Mouse (Mus musculus) layer of hippocampus, adult 18-20 months (tissue): Measurements from ENCODE around the gene Mapk6. TPM values are rescaled to one million over a fixed set of nuclear protein-coding genes. Genes with fewer than 3 reads are reported as not detected.
"Not testable (repeated sequence)": the region's sequence is repeated elsewhere in the genome, so short reads cannot be mapped to it uniquely, and the experiment has no call there.

Experiments
- DNase-seq, 2 experiments: peaks; one replicate each; pipeline ENCODE4 v3.0.0; 2022; ENCODE audit warnings: low spot score in 2 of 2
- long read RNA-seq: library from polyadenylated mRNA; stranded (forward); transcript quantifications from one replicate; pipeline ENCODE4 v2.0.0, GENCODE M21; 2021
- total RNA-seq, 2 experiments: library from RNA; stranded (reverse); gene quantifications; 2 replicates each; pipeline ENCODE4 v1.2.3; 2021

Gene Mapk6
- total RNA-seq: 10 to 100 TPM; 25.4 to 27.0 TPM
- long read RNA-seq, full-length matches to known transcripts: 17 of 28 reads
- long read RNA-seq, partial matches to known transcripts: 8 of 28 reads
- long read RNA-seq, other reads (novel, unspliced or antisense): 3 of 28 reads

DNA sequence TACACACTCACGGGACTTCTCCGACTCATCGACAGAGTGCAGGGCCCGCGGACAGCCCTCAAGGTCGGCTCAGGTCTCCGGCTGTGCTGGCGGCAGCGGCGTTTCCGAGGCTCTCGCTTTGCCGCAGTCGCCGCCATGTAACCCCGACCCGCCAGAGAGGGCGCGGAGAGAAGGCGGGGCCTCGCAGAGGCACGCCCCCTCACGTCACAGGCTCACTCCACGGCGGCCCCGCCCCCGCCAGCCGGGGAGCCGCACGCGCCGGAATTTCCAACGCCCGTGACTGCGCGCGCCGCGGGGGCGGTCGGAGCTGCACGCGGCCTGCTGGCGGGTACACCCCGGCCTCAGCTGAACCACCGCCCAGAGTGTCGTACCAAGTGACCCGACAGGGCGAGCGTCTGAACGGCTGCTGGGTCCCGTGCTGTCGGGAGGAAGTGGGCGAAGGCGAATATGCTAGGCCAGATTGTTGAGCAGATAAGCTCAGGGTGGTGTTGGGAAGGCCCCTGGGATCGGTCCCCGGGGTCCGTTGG lies at the start of gene Mapk6:
Gene Mapk6 (minus strand): TSS at position 154 of the 527 bp plus-strand sequence.
- peak; percentile 93 to 97 for DNase-seq

DNA sequence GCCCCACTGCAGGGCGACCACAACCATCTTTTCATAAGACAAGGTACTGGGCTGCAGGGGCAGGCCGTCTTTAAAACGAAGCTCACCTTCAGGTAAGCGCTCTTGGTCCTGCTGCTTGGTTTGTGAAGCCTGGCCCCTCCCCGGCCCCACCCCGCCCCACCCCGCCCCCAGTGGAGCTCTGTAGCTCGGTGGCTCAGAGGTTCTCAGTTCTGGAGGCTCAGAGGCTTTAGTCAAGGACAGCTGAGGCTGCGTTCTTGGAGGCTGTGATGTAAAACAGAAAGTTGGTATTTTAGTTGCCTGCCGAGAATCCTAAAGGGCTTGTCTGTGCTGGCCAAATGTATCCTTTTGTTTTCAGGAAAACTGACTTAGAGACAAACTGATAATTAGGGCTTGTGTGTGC lies 45.9 kb upstream of the Mapk6 start:
- no peak for DNase-seq

DNA sequence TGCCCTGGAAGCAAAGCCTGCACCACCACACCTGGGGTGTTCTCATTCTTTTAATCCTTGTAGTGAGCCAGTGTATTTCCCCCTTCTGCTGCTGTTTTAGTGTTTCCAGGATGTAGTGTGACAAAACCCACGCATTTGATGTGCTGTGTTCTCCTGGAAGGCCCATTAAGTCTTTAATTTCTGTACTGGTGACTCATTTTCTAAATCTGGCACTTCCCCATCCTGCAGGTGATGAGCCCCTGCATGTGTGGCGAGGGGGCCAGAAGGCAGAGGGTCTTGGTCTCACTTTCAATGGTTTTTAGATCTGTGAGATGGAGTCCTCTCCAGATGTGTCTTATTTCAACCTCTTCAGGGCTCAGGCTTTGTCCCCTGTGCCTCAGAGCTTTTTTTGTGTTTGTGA lies 44.2 kb upstream of the Mapk6 start:
- no peak for DNase-seq

DNA sequence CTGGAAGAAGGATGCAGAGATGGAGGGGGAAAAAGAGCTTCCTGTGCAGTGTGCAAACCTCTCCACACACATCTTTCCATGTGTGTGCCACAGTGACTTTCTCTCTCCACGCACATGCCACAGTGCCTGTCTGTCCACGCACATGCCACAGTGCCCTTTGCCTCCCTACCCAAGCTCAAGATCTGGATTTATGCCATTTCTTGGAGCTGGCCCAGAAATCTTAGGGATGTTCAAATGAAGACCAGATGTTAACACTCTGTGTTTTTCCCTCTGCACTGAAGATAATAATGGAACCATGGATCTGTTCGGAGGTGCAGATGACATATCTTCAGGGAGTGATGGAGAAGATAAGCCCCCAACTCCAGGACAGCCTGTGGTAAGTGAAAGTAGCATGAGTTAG lies 38.2 kb upstream of the Mapk6 start:
- no peak for DNase-seq

DNA sequence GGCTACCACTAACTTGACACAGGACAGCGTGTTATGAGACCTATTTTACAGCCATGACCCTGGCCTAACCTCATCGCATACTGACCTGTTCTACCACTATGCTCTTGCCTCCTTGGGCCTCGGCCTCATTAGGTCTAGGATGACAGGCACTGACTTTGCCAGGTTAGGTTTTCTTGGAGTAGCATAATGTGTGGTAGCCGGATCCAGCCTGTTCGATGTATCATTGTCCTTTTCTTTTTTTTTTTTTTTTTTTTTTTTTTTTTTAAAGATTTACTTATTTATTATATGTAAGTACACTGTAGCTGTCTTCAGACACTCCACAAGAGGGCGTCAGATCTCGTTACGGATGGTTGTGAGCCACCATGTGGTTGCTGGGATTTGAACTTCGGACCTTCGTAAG lies 36.8 kb upstream of the Mapk6 start:
- DNase-seq: not testable (repeated sequence)

DNA sequence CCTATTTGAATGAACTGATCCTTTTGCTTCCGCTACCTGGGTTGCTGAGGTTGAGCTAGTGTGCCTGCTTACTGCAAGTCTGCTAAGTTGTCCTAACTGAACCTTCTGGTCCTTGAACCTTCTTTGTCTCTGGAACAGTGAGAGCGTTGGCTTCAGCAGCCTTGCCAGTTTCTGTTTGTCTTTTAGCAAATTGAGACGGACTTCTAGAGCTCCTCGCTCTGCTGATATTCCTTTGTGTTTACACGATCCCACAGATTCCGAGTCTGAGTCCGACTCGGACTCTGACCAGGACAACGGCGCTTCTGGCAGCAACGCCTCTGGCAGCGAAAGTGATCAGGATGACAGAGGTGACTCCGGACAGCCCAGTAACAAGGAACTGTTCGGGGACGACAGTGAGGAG lies 35.2 kb upstream of the Mapk6 start:
- no peak for DNase-seq

DNA sequence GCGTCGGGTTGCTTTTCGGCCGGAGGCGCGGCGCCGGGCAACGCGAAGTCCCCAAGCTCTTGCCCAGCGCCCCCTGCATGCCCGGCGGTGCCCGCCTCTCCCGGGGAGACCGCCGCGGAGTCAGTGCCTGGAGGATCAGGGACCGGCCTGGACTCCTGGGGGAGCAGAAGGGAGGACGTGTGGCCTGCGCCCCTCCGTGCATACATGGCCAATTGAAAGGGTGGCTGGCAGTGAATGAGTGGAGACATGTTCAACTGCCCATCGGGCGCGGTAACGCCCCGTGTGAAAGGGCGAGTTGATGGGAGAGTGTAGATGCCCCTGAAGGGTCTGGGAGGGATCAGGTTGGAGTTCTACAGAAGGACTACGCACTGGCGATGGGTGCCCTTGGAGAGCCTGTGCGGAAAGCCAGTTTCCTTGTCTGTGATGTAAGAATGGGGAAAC lies 31.9 kb upstream of the Mapk6 start:
- no peak for DNase-seq

DNA sequence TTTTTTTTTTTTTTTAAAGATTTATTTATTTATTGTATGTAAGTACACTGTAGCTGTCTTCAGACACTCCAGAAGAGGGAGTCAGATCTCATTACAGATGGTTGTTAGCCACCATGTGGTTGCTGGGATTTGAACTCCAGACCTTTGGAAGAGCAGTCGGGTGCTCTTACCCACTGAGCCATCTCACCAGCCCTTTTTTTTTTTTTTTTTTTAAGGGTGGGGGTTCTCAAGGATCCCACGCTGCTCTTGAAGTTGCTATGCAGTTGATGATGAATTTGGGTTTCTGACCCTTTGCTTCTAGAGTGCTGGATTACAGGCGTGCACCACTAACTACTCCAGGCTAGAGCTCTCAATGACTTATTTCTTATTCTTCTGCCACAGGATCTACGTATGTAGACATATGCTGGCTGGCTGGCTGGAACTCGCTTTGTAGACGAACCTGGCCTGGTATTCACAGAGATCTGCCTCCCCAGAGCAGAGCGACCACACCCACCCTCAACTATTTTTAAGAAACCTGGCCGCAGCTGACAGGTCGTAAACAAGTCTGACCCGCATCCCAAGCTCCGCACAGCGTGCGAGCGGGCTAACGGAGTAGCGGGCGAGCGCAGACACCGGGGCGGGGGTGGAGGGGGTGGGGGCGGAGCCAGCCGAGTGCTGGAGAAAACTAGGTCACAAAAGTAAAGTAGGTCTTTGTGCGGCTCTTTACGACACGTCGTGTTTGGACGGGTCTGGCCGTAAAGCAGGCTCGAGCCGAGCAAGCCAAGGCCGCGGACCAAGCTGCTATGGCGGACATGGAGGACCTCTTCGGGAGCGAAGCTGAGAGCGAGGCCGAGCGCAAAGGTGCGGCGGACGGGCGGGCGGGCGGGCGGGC lies 31.2 kb upstream of the Mapk6 start, which contains the start of gene Leo1:
Gene Leo1 (plus strand): TSS at position 729 of the 871 bp plus-strand sequence.
- peak; percentile 83 to 96 for DNase-seq

DNA sequence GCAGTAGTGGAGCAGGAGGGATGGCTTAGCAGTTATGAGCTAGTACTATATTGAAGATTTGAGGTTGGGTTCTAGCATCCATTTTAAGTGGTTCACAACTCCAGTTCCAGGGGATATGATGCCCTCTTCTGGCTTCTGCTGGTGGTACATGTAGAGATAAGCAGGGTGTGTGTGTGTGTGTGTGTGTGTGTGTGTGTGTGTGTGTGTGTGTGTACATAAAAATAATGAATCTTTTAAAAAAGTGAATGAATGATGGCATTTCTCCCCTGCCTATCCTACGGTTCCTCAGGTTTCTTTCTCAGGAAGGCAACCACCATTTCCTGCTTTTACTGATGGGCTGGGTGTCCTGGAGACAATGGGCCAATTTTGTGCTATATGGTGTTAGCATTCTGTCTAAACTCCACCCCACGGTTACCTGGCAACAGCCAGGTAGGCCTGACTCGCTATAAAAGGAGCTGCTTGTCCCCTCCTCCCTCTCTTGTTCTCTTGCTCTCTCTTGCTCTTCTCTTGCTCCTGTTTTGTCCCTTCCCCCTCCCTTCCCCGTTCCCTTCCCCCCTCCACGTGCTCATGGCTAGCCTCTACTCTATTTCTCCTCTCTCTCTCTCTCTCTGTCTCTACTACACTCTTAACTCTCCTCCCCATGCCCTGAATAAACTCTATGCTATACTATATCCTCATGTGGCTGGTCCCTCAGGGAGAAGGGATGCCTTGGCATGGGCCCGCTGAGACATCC lies 28.0 kb upstream of the Mapk6 start:
- peak in 1 of 2 experiments; percentile 41 for DNase-seq

DNA sequence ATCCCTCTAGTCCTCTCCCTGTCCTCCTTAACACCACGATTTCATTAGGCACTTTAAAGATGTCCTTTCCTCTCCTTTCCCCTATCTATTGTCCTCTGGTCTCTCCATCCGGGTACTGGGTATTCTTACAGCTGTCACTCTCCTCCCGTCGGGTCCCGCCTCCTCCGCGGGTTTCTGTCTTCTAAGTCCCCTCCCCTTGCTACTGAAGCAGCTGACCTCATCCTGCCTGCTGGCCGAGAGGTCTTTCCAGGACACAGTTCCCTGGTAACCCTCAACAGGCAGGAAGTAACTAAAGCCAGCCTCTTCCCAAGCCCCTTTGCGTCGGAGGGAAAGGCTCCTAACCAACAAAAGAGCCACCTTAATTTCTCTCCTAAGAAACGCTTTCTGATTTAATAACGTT lies 26.1 kb upstream of the Mapk6 start:
- DNase-seq: peak in 1 of 2 experiments; percentile 30

DNA sequence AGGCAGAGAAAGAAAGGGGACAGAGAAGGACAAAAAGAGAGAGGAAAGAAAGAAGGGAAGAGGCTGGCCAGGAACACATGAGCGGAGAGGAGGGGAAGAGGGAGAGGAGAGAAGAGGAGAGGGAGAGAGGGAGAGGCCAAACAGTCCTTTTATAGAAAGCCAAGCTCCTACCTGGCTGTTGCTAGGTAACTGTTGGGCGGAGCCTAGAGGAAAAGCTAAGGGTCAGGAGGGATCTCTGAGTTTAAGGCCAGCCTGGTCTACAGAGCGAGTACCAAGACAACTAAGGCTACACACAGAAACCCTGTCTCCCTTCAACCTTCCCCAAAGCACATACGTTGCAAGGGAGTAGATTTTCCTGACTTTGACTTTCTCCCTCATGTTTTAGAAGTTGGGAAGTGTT lies 25.5 kb upstream of the Mapk6 start:
- no peak for DNase-seq

DNA sequence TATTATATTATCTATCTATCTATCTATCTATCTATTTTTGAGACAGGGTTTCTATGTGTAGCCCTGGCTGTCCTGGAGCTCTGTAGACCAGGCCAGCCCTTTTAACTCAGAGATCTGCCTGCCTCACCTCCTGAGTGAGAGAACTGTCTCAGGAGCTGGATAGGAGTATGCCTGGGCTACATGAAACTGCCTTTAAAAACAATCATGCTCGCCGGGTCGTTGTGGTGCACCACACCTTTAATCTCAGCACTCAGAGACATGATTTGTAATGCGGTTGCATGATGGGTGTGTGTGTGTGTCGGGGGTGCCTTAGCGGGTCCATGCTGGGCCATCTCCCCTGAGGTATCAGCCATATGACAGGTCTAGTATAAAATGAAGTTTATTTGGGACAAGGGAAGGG lies 25.1 kb upstream of the Mapk6 start:
- no peak for DNase-seq

DNA sequence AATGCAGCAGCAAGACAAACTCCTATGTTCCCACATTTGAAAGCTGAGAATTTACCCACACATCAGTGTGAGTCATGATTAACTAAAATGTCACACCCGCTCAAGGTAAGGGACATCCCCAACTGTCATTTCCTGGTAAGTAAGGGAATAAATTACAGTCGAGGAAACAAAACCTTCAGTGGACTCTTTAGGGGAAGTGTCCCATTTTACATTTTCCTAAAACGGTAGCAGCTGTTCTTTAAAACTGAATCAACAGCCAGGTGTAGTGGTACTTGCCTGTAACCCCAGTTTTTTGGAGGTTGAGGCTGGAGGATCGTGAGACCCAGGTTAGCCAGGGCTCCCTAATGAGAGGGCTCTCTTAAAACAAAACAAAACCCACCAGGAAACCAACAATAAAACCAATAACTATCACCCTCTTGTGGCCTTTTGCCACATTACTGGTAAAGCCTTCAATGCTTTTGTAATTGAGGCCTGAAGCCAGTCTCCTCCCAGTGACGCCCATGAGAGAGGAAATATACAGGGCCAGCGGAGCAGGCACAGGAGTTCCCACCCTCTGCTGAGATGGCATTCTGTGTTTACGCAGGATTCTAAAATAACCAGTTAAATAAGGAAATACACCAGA lies 24.5 kb upstream of the Mapk6 start:
- peak in 1 of 2 experiments; percentile 57 for DNase-seq

DNA sequence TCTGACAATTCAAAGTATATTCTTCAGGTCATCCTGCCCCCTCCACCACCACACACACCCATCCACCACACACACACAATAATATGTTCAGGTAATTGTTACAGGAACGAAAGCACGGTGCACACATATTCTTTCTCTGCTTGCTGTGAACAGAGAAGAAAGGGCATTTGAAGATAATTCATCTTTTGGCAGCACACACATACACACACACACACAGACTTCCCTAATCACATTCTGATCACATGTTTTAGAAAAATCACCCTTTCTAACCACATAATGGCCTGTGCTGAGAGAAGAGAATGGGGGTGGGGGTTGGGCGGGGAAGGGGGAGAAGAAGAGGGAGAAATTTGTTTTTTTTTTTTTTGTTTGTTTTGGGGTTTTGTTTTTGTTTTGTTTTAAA lies 22.9 kb upstream of the Mapk6 start:
- DNase-seq: no peak

DNA sequence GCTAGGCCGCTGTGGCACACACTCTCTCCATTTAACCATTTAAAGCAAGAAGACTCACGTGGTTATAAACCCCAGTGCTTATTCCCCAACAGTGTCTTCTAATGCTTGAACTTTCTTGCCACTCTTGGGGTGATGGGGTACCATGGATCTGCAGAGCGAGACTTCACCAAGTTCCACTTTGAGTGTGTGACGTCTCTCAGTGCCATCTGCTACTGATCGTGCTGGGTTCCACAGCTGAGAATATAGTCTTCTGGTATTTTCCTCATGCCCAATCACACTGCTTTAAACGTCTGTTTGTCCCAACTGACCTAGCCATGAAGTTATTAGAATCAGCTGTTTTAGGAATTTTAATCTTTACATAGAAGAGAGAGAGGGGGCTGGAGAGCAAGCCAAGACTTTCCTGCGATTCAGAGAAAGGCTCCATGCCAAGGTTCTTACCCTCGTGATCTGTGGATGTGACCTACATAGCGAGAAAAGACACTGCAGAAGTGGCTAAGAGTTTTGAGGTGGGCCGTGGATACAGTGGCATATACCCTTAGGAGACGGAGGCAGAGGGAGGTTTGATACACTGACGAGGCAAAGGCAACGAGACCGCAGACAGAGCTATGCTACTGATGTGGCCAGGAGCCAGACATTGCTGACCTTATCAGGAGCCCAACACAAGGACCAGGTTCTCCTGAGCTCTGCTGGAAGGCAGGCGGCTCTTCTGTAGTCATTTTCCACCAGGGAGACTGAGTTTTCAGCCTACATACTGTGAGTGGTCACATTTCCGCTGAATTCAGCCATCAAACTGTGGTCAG lies 21.2 kb upstream of the Mapk6 start:
- no peak for DNase-seq

DNA sequence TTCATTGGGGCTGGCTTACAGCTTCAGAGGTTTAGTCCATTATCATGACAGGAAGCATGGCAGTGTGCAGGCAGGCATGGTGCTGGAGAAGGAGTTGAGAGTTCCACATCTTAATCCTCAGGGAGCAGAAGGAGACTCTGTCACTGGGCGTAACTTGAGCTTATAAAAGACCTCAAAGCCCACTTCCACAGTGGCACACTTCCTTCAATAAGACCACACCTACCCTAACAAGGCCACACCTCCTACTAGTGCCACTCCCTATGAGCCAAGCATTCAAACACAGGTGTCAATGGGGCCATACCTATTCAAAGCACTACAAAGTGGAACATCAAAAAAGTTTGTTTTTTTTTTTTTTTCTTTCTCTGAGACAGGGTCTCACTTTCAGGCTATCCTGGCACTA lies 19.9 kb upstream of the Mapk6 start:
- DNase-seq: no peak

DNA sequence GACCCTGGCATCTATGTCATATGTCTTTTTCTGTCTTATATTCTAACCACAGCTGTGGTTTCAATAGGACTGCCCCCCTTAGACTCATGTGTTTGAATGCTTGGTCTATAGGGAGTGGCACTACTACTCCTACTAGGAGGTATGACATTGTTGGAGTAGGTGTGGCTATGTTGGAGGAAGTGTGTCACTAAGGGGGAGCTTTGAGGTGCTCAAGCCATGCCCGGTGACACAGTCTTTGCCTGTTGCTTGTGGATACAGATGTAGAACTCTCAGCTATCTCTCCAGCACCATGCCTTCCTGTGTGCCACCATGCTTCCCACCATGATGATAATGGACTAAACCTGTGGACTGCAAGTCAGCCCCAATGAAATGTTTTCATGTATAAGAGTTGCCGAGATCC lies 19.2 kb upstream of the Mapk6 start:
- no peak for DNase-seq

DNA sequence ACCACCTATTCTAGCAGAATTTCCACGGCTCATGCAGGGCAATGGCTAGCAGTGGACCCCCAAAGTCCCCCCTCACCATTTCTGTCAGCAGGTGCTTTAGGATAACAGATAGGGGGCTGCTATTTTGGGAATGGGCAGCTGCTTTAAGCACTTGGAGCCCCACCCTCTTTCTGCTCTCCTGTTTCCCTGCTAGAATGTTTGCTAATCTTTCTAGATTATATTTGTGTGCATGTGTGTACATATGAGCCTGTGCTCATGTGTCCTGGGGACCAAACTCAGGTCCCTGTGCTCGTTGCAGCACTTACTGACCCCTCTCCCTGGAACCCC lies 18.4 kb upstream of the Mapk6 start:
- DNase-seq: no peak

DNA sequence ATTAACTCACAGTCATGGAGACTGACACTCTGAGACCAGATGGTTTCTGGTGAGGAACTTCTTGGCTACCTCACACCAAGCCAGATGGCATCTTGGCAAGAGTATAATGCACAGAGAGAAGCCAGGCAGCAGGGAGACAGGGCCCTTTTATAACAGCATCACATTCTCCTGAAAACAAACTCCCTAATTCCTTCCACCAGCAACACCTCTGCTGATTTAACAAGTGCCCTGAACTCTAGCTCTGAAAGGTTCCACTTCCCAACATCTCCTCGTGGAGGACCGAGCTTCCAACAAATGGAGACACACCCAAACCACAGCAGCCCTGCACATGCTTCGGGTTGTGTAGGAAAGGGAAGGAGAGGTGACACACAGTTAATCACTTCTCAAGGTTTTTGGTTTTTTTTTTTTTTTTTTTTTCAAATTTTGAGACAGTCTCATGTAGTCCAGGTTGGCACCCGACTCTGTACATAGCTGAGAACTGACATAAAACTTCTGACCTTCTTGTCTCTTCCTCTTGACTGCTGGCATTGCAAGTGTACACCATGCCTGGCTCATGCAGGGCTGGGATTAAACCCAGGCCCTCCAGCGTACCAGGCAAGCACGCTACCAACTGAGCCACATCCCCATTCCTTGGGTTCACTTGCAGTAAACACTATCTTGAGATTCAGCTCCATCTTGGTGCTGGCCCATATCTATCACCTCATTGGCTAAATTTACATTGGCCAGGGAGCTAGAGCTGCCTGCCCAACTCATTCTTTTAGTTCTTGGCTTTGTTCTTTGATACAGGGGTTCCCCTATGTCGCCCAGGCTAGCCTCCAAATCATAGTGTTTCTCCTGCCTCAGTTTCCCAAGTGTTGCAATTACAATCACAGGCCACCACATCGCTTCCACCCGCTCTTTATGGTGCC lies 17.8 kb upstream of the Mapk6 start:
- DNase-seq: peak; percentile 42 to 80
